Mouse (Mus musculus) NIH3T3 (cell line): Measurements from ENCODE around the gene Kalrn.

Source experiments
- DNase-seq: peaks from one replicate; pipeline ENCODE4 v3.0.0-alpha.2; 2012; ENCODE audit warnings: low read depth

Gene Kalrn

DNA sequence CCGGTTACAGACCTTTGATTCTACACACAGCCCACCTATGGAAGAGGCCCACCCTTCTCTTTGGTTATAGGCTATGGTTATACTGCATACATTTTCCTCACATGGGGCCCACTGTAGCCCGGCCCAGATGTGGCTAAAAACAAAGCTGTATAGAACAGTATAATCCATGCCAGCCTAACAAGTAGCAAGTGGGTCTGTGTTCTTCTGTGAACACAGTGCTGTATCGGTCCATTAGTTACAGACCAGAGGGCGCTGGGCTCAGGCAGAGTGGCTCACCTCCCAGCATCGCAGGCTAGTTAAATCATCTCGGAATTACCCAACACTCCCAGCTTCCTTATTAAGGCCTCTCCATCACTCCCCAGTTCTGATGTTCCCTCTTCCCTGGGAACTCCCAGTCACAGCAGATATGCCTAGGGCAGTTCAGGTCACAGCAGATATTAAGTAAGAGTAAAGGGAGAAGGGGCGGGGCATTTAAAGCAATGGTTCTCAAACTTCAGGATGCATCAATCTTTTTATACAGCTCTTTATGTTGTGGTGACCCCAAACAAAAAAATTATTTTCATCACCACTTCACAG, 221.7 kb downstream of the Kalrn start:
- no peak for DNase-seq

DNA sequence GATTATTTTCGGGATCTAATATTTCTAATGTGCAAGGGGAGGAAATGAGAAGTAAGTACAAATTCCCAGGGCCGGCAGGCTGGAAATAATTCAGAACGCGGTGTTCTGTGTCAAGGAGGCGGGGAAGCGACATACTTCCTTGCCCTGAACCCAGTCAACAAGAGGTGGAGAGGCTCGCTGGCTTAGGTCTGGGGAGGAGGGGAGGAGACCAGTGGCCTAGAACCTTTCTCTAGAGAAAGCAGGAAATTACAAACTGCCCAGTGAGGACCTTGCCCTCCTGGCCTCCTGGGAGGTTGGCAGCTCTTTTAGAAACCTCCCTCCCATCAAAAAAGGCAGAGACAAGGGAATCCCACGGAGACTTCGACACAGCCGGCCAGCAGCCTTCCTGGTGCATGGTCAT, 225.8 kb downstream of the Kalrn start:
- DNase-seq, result no peak

DNA sequence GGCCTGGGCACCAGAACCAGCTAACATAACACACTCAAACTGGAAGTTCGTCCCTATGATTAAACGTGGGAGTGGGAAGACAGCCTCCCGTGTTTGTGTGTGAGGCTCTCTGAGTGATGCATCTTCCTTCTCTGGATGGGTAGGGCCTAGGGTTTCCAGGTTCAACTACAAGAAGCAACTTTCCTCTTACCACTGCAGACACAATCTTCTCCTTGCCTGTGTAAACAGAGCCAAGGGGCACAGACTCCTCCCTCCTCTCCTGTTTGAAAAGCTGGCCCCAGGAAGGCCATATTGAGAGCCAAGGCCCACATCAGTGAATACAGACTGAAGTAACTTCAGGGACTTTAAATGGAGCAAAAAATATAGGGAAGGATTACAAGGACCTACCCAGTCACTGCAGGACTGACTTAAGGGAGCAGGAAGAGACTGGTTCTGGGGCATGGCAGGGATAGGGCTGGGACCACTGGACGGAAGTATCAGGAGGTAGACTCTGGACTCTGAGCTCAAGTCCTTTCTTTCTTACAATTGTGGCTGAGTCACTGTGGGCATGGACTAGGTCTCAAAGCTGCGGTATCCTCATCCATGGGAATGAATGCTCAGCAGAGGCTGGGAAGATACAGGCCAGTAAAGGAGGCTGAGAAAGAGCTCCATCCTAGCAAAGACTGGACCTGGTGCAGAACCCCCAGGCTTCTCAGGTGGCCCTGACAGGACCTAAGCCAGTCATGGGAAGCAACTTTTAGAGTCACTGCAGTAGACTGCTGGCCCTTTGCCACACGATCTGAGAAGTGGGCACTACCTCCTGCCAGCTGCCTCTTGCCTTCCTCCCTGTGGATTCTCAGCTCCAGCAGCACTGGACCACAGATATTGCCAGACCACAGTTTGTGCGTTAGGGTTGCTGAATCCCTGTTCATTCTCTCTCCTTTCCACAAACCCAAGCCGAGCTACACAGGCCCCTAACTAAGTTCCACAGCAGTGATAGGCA, 228.1 kb downstream of the Kalrn start:
- DNase-seq, result no peak

DNA sequence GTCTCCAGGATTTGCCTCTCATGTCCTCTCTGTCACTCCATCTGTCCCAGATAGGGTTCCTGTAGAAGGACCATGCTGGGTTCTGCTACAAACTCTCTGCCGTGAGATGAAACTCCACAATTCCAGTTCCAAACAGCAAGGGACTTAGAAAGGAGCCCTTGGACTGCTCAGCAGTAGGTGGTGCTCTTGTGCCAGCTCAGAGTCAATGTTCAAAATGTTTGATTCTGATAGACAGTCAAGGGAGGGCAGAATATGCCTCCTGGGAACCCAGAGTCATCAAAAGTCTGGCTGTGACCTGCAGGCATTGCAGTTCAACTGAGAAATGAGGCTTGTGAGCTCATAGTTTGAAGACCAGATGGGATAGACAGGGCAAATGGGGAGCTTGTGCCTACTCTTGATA, 229.4 kb downstream of the Kalrn start:
- DNase-seq, result peak; percentile 77

DNA sequence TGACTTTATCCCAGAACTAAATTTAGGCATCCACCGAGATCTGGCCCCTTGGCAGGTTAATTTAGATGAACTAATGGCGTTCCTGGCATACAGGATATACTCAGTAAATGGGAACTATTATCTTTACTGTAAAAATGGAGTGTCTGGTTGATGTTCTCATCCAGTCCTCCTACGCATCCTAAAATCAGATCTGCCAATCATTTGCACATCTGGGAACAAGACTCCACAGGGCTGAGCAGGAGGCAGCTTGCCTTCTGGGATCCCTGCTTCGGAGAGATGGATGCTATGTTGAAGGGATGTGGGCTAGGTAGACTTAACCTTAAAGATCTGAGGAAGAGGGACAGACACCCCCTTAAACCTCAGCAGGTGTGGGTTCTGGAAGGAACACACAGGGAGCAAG, 230.2 kb downstream of the Kalrn start:
- DNase-seq, result no peak

DNA sequence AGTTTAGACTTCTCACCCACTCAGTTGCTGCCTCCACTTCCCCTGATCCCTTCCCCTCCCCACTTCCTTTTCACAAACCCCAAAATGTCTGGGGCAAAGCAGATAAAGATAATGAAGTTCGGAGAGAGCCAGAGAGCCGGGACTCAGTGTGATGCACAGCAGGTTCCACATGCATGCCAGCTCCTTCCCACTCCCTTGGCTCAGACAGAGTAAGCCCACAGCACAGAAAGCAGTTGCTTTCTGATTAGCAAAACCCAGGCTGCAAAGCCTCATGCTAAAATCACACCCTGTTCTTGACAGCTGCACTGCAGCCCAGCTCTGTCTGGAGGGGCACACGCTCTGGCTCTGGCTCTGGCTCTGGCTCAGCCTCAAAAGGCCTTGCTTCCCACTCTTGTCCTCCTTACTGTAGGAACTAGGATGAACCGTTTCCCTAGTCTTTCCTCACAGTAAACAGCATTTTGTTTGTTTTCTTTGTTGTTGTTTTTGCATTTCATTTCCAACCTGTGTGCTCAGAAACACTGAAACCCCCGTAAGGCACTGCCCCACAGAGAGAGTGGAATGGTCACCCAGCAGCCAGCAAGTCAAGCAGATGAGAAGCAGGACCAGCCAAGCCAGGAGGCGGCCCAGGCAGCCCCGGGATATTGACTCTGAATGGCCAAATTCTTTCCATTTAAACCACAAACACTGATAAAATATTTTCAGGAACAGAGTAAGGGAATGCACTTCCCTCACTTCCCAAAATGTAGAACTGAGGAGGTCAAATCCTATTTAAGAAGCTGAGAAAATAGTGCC, 230.8 kb downstream of the Kalrn start:
- no peak for DNase-seq

DNA sequence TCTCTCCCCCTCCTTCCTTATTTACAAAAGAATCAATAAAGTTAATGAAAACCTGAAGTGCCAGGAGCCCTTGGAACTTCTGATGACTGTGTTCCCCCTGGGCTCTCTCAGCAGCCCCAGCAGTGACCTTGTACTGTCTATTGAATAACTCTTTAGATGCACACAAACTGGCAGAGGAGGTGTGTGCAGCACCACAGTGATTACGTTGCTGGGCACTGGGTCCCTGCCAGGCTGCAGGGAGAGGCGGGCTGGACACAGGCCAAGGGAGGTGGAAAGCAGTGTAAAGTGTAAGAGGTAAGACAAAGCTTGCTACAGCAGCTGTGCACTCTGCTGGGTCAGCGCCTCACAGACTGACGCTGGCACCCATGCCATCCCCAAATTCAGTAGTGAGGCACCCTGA, 238.4 kb downstream of the Kalrn start:
- DNase-seq, result peak; percentile 28

DNA sequence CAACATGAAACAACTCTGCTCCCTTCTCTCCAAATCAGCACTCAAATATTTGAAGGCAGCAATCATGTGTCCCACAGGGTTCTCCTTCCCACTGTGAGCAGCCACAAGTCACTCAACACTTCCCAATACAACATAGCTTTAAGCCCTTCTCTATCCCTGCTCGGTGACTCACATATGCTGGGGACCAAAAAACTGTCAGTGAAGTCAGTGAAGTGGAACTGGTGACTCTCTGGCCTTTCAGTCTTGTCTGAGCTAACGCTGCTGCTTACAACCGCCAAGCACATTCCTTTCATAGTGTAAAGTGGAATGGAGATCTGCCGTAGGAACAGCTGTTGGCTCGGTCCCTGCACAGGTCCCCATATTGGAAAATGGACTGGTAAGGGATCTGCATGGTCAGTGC, 241.7 kb downstream of the Kalrn start:
- peak; percentile 73 for DNase-seq

DNA sequence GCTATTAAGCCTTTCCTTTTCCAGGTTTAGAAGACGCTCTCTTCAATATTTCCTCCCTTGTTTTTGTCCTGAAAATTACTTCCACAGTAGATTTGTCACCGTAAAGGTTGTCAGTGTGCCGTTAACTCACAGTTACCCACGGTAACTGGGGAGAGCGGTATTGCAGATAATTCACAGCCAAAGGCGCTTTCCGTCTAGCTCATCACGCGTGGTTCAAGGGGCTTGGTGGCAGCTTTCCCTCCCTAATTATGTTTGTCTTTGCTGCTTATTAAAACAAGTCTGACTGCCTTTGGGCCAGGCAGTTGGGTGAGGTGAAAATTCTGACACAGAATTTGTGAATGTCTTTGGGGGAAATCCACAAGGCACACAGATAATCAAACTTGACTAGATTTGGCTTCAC, 243.5 kb downstream of the Kalrn start:
- DNase-seq, result no peak

DNA sequence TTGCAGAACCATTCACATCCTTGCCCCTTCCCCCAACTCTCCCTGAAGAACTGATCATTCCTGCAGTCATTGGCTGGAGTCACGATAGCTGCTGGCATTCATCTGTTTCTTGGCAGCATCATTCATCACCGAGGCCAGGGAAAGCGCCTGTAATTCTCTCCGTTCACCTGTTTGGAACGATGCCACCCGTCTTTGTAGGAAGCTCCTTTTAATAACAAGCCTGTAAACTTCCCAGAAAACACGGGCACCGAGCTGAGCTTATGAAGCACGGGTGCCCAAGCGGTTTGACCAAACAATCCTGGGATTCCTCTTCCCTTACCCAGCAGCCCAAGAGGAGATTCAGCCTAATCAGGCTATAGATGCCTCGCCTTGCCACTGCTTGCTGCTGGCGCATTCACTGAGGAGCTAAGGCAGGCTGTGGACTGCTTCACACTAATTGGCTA, 243.9 kb downstream of the Kalrn start:
- no peak for DNase-seq

DNA sequence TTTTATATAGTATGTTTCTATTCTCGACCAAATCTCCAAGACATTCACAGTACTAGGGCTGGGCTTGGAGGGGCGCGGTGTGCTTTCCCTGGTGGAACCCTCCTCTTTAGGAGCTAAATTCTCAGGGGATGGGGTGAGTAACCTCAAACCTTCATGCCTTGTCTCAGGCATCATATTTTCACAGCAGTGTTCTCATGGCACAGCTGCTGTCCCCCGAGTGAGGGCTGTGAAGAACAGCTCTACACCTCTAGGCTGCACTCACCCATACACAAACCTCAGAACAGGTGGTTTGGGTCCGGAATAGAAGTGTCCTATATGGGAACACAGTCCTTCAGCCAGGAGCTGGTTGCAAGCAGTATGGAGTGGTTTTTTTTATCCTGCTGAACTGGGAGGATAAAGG, 245.4 kb downstream of the Kalrn start:
- DNase-seq, result no peak

DNA sequence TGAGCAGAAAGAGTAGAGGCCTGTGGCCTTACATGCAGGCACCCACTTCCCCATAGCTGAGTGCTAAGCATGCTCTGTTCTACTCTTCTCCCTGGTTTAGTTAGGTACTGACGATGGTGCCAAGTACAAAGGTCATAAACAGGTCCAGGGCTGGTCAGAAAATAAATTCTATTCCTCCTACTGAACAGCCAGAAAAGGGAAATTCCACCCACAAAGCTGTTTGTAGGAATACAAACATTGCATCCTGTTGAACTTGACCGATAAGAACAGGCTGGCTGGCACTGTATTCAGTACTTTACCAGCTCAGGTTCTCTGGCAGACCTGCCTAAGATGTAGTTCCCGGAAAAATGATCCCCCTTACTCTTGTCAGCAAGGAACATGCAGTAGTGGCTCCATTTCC, 247.5 kb downstream of the Kalrn start:
- no peak for DNase-seq

DNA sequence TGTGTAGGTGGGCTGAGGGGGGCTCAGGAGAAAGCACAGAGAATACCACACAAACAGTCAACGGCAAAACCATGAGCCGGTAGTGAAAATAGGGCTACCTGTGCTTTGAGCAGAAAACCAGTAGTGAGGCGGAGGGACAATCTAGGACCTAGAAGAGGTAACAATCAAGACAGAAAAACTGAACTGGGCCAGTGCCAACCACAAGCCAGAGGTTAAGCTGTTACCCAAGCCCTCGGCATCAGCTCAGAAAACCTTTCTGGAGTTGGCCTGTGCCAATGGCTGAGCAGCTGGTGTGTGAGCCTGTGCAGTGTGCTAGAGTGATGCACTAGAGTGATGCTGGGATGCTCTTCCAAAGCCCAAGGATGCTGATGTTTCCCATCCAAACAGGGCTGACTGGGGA, 248.2 kb downstream of the Kalrn start:
- no peak for DNase-seq

DNA sequence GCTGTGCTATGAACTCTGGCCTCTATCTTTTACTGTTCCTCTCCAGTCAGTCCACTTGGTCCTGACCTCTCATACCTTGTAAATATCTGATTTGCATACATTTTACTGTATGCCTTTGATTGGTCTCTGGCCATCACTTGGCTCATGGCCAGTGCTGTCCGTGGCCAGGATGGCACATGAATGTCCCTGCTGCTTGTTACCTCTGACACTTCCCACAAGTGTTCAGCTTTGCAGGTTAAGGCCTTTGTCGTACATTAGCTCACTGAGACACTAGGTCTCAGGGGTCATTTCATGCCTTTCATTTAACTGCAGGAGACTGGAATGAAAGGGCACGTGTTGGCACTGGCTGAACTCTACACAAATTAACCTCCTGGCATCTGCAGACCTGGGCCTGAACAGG, 248.6 kb downstream of the Kalrn start:
- DNase-seq, result no peak

DNA sequence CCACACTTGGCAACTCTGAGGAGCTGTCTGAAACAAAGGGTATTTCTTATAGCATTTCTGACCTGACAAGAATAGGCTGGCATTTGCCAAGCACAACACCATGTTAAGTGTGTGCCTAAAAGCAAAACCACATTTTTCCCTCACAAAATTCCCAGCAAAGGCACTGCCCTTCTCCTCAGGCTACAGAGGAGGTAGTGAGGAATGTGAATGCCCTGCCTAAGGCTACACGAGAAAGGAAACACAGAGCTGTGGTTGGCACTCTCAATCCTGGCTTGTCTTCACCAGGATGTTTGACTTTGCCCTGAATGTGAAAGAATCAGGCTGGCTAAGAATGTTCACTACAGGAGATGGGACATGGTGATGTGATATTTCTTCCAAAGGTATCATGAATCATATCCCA, 249.8 kb downstream of the Kalrn start:
- DNase-seq, result no peak

DNA sequence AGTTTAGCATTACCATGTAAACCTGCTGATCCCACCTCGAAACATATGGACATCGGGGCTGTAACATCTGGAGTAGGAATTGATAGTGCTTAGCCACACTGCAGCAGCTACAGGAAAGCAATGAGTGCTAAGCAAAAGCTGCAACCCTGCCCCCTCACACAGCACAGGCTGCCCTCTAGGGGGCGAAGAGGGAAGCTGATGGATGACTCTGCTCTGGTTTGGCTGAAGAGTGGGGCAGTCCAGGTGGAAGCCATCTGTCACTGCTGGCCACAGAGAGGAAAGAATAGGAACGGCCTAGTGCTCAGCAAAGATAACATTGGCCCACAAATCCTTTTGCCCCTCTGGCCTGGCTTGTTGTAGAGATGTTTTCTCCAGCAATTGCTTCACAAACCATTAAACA, 250.8 kb downstream of the Kalrn start:
- DNase-seq, result peak; percentile 72

DNA sequence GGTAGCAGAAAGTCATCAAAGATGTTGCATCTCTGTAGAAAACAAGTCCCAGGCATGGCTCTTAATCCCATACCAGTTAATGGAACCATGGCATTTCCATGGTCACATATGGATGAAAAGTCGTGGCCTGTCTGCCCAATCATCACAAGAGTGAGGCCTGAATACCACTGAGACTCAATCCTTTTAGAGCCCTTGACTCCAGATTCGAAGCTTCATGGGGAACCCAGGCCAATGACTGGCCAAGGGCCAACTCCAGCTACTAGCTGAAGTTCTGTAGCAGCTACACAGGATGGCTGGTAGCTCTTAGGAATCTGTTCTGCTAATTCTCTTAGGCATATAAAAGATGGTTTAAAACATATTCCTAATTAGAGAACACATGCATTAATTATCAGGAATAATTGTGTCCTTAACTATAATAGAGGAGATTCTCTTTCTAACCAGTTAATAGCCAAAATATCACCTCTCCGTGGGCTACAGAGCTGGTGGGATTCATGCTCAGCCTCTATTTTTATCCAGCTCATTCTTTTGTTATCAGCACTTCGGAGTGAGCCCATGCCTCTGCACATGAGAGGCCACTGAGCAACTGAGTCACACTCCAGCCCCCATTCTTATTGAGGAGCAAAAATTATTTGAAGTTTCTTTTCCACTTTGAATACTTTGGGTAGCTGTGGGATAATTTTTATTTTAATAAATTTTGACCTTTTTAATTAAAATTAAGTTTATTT, 252.1 kb downstream of the Kalrn start:
- DNase-seq, result no peak

DNA sequence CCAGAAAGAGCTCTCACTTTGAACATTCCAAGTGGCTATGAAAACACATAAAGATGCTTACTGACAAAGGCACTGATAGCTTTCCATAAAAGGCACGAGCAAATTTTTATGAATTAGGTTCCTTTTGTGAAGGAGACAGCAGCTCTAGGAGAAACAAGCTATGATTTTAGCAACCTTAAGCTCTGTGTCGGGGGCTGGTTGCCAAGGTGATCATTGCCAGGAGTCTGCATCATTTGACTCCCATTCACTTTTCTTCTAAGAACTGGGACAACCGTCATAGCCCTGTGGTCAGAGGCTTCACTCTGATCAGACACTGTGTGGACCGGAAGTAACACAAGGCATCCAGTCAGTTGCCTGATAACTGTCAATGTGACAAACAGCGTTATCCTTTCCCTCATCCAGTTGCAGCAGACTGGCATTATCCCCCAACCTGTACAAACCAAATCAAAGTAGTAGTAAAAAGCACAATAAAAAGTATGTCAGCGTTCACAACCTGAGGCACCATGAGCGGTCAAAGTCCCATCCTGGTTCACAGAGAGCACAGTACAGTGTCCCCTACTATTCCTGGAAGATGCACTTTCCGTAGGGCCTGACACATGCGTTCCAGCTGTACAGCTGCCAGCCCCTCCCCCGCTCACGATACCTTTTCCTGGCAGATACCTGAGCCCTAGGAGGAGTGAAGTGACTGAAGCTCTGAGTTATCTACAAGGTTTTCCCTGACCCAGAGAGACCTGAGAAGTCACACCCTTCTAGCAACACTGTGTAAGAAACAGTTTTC, 253.1 kb downstream of the Kalrn start:
- no peak for DNase-seq

DNA sequence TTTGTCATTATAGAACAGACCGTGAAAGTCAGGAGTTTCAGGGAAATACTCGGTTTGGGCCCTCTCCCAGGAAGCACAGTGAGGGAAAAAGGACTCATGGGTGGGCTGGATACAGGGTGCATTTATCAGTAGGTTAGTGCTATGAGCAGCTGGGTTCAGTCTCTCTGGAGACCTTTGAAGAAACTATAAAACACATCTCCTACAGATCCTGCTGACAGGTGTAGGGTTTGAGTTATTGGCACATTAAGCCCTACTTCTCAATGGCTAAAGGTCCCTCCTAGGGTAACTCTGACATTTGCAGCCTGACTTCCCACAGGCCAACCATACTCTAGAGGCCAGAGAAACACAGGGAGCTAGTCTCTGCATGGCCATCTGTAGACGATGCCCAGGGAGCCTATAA, 256.2 kb downstream of the Kalrn start:
- no peak for DNase-seq

DNA sequence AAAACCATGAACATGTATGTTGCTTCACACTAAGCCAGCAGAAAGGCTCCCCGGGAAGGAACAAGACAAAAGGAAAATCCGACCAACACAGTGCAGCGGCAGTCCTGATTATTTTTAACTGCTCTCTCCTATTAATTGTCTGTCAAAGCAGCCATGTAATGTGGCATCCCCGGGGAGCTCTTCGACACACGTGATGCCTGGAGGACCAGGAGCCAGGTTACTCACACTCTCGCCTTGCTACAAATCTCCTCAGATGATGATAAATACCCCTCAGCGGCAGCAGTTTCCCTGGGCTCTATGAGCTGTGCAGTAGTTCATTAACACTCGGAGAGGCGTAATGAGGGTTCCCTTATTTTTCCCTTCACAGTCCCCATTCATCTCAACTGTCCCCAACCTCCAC, 257.1 kb downstream of the Kalrn start:
- no peak for DNase-seq

DNA sequence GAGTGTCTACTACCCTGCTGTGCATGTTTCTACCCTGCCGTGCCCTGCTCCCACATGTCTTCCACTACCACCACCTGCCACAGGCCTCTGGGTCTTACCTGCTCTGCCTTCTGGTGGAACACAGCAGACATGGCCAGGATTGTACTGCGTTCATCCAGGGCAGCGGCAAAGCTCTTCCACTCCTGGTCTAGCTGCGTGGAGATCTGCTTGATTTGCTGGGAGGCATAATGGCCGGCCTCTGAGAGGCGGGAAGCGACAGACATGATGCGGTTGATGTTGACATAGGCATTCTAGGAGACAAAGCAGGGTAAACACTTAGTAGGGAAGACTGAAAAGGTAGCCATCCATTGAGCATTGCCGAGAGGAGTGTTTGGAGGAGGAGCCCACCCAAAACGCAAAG, 259.3 kb downstream of the Kalrn start:
- DNase-seq, result no peak
